Mouse (Mus musculus) neural tube, postnatal 0 days (tissue): ENCODE results near the gene Olfr1512. TPM values are rescaled to one million over a fixed set of nuclear protein-coding genes. Genes with fewer than 3 reads are reported as not detected.

Experiments used
- polyA plus RNA-seq: library from polyadenylated mRNA; unstranded; fragments of >200 nt; fragmentation: Nextera tagmentation; extraction: Ambion mirVana; gene quantifications from 2 replicates; pipeline ENCODE4 v1.2.1, GENCODE M21; 2015

The Olfr1512 gene
- polyA plus RNA-seq: 0.14 and 0.24 TPM in 2 replicates

GRCm38 (mm10) chr14:52379068-52379467 is at the start of gene Olfr1512:
TSS of gene Olfr1512 (minus strand) at chr14:52379168.

GRCm38 (mm10) chr14:52414273-52414672 is 35.3 kb upstream of the Olfr1512 start, which contains the start of gene Olfr1510:
TSS of gene Olfr1510 (minus strand) at chr14:52414373.

GRCm38 (mm10) chr14:52397279-52397678 is 18.3 kb upstream of the Olfr1512 start, which contains the start of gene Olfr1511:
TSS of gene Olfr1511 (minus strand) at chr14:52397379.

GRCm38 (mm10) chr14:52356308-52356707 is 22.7 kb downstream of the Olfr1512 start, which contains the start of gene Olfr1513:
TSS of gene Olfr1513 (minus strand) at chr14:52356408.

GRCm38 (mm10) chr14:52327910-52328812 is 50.8 kb downstream of the Olfr1512 start, which contains the start of gene Sall2:
TSS of gene Sall2 (minus strand) at chr14:52328762.

Other genes starting within 250 kb of the Olfr1512 start
- 35.4 and 35.9 TPM in 2 replicates for gene Supt16, start 181.8 kb downstream of the Olfr1512 start, polyA plus RNA-seq
- 23.2 and 32.0 TPM in 2 replicates for gene Chd8, start 121.4 kb downstream of the Olfr1512 start, polyA plus RNA-seq
- 40.7 and 41.4 TPM in 2 replicates for gene Tox4, start 100.0 kb downstream of the Olfr1512 start, polyA plus RNA-seq
- gene Rab2b, start 99.6 kb downstream of the Olfr1512 start, polyA plus RNA-seq: 31.1 and 39.5 TPM in 2 replicates
- 24.7 and 26.9 TPM in 2 replicates for gene Mettl3, start 74.0 kb downstream of the Olfr1512 start, polyA plus RNA-seq
- 30.9 and 36.8 TPM in 2 replicates for gene Sall2, start 50.4 kb downstream of the Olfr1512 start, polyA plus RNA-seq
- gene Olfr1513, start 22.8 kb downstream of the Olfr1512 start, polyA plus RNA-seq: not detected in 2 replicates
- gene Olfr1511, start 18.2 kb upstream of the Olfr1512 start, polyA plus RNA-seq: 0.23 and 0.36 TPM in 2 replicates
- not detected in 2 replicates for gene Olfr1510, start 35.2 kb upstream of the Olfr1512 start, polyA plus RNA-seq
- not detected in 2 replicates for gene Olfr1509, start 63.8 kb upstream of the Olfr1512 start, polyA plus RNA-seq
- not detected in 2 replicates for gene Olfr1508, start 88.3 kb upstream of the Olfr1512 start, polyA plus RNA-seq
- gene Olfr1507, start 116.6 kb upstream of the Olfr1512 start, polyA plus RNA-seq: not detected in 2 replicates